Mouse (Mus musculus) limb, embryonic 11.5 days (tissue): ENCODE measurements around the gene Cd44. TPM values are rescaled to one million over a fixed set of nuclear protein-coding genes. Genes with fewer than 3 reads are reported as not detected.

ENCODE experiments used
- ATAC-seq: fragments of 200-750 bp; cut with Nextera tagmentation; 2 replicates; pipeline ENCODE4 v1.8.0; 2017; ENCODE audit warnings: low read depth; ENCODE audit not compliant: insufficient number of reproducible peaks, low FRiP score, low TSS enrichment
- DNase-seq: peaks from one replicate; pipeline ENCODE4 v3.0.0-alpha.2; 2015; ENCODE audit warnings: low spot score
- H3K27ac ChIP-seq: fragments of 300-500 bp; sonication (generic); replicated peaks from 2 replicates; pipeline ENCODE4 v1.5.1; 2014; ENCODE audit warnings: low read depth, mild to moderate bottlenecking, low read length
- H3K27me3 ChIP-seq: fragments of 300-500 bp; sonication (generic); 2 replicates; pipeline ENCODE4 v1.6.1; 2014; ENCODE audit warnings: mild to moderate bottlenecking, low read length, mixed read lengths; ENCODE audit not compliant: control insufficient read depth, insufficient read depth
- H3K36me3 ChIP-seq: fragments of 300-500 bp; sonication (generic); 2 replicates; pipeline ENCODE4 v1.6.1; 2014; ENCODE audit warnings: mild to moderate bottlenecking, low read length, moderate library complexity, mixed read lengths; ENCODE audit not compliant: control insufficient read depth, insufficient read depth
- H3K4me1 ChIP-seq: fragments of 300-500 bp; sonication (generic); 2 replicates; pipeline ENCODE4 v1.6.1; 2014; ENCODE audit warnings: low read length, mixed read lengths; ENCODE audit not compliant: control insufficient read depth, insufficient read depth
- H3K4me2 ChIP-seq: fragments of 300-500 bp; sonication (generic); 2 replicates; pipeline ENCODE4 v1.6.1; 2014; ENCODE audit warnings: low read depth, mild to moderate bottlenecking, moderate library complexity; ENCODE audit not compliant: severe bottlenecking
- H3K4me3 ChIP-seq: fragments of 300-500 bp; sonication (generic); 2 replicates; pipeline ENCODE4 v1.5.1; 2014; ENCODE audit warnings: low read depth, low read length
- H3K9ac ChIP-seq: fragments of 300-500 bp; sonication (generic); 2 replicates; pipeline ENCODE4 v1.6.1; 2014; ENCODE audit warnings: mild to moderate bottlenecking, low read length
- H3K9me3 ChIP-seq: fragments of 300-500 bp; sonication (generic); 2 replicates; pipeline ENCODE4 v1.6.1; 2016; ENCODE audit warnings: low read length; ENCODE audit not compliant: control insufficient read depth
- WGBS: fragments of 180-500 bp; shearing (Covaris S2); extraction: QIAGEN DNeasy Blood & Tissue Kit; methylation state at CpG from one replicate; pipeline ENCODE4 v1.1.7; 2014; 5-methylcytosine and 5-hydroxymethylcytosine counted together
- polyA plus RNA-seq: library from polyadenylated mRNA; unstranded; fragments of >200 nt; fragmentation: Nextera tagmentation; extraction: Ambion mirVana; gene quantifications from 2 replicates; pipeline ENCODE4 v1.2.1, GENCODE M21; 2014

Gene Cd44
- polyA plus RNA-seq, 1 experiment from 2014 or later: 3.6 TPM

DNA sequence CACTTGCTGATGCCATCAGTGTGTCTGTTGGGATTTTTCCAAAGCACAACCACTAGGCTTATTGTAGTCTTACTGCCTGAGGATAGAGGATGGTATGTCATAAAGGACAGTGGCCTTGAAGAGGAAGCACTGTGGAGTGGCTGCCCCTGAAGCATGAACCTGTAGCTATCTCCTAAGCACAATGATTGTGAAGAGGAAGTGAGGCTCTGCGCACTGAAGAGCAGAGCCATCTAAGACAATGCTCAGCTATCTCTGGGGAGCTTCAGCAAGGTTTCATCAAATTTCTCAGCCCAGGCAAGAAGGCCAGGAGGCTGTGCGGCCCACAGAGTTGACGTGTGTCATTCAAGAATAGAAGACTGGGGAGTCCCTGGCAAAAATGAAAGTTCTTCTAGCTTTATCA, 106.4 kb downstream of the Cd44 start:
- no peaks in the 10 kb centered on the region for H3K4me1 ChIP-seq
- H3K9me3 ChIP-seq: no peaks in the 10 kb centered on the region
- no peak overlapping the region for H3K27ac ChIP-seq
- no peak overlapping the region for H3K4me3 ChIP-seq
- no peak overlapping the region for H3K9ac ChIP-seq
- ATAC-seq (no peak), DNase-seq (no peak)
- no peaks in the 10 kb centered on the region for H3K27me3 ChIP-seq
- H3K4me2 ChIP-seq: no peak overlapping the region
- no peaks in the 10 kb centered on the region for H3K36me3 ChIP-seq
- WGBS: 91% methylated on average over 3 of the region's 3 CpGs

DNA sequence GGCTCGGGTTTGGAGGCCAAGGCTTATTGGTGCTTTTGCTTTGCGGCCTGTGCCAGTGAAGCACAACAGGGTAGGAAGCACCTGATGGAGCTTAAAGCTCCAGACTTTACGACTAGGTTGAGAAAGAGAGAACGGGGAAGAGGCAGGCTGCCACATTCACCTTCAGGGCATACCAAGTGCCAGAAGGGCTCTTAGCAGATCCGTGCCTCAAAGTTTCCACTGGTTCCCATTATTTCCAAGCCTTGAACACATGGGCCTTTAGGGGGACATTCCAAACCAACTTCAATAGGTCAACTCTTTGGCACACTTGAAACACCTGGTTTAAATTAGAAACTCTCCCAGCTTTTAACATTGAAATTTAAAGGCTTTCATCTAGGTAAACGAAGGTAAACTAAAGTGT, 108.7 kb downstream of the Cd44 start:
- Histone ChIP-seq H3K9ac (no peak overlapping the region), H3K27ac (no peak overlapping the region), H3K4me2 (no peak overlapping the region), H3K4me3 (no peak overlapping the region), H3K36me3 (no peaks in the 10 kb centered on the region), H3K9me3 (no peaks in the 10 kb centered on the region), H3K4me1 (no peaks in the 10 kb centered on the region), H3K27me3 (no peaks in the 10 kb centered on the region)
- WGBS: 48% methylated on average over 6 of the region's 6 CpGs
- ATAC-seq (no peak), DNase-seq (peak; percentile 27)

DNA sequence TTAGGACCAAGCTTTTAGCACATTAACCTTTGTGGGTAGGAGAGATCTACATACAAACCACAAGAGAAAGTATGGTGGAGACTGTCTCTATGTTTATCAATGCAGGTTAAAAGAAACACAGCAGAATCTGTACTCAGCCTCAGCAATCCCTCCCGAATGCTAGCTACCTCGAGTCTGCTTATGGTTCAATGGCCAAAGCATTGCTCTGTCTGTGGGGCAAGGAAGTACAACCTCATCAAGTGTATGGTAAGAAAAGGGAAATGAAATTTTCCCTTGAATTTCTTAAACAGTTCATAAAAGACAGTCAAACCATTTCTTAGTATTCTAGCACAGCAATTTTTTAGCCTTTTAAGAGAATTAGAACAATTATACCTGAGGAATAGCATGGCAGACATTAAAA, 109.8 kb downstream of the Cd44 start:
- Histone ChIP-seq H3K4me1 (no peaks in the 10 kb centered on the region), H3K27me3 (no peaks in the 10 kb centered on the region), H3K9ac (no peak overlapping the region), H3K9me3 (no peaks in the 10 kb centered on the region), H3K4me2 (no peak overlapping the region), H3K4me3 (no peak overlapping the region), H3K27ac (no peak overlapping the region), H3K36me3 (no peaks in the 10 kb centered on the region)
- no peak for ATAC-seq
- no peak for DNase-seq
- WGBS: 77% methylated on average over 2 of the region's 2 CpGs

DNA sequence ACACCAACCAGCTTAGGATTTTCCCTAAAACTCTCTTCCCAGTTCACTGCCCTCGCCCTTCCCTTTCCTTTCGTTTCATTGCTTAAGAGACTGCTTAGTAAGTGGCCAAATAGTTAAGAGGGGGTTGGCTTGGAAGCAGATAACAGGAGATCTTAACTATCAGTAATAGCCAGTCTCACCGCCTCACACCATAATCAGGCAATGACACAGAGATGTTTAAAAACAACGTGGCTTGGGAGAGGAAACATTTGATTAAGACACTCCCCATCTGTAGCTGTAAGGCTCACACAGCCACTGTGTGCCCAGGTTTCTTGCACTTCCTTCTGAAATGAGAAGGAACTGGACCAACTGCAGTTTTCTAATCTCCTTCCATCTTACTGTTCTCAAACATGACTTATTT, 115.8 kb downstream of the Cd44 start:
- no peak for DNase-seq
- Histone ChIP-seq H3K4me1 (0 out of 2 replicates have a peak, but pooled peaks cover 3% of the 10 kb centered on the region), H3K9me3 (no peaks in the 10 kb centered on the region), H3K27ac (no peak overlapping the region), H3K4me3 (no peak overlapping the region), H3K27me3 (no peaks in the 10 kb centered on the region), H3K9ac (no peak overlapping the region), H3K4me2 (no peak overlapping the region), H3K36me3 (no peaks in the 10 kb centered on the region)
- WGBS: 62% methylated on average over 4 of the region's 4 CpGs
- no peak for ATAC-seq

DNA sequence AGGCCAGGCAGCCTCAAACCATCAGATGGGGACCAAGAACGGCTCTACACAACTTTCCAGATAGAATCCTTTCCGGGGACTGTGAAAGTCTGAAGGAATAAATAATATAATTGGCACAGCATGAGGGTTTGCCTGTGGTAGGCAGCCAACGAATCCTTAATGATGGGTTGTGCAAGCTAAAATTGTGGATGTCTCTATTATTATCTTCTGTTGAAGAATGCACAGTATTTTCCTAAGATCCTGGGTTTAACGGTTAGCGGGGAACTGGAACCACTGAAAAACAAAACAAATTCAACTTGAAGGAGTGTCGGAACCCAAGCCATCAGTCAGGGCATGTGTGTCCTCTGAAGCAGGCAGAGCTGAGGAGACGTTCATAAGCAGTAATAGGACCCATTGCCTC, 118.7 kb downstream of the Cd44 start:
- no peak overlapping the region for H3K4me2 ChIP-seq
- H3K36me3 ChIP-seq: no peaks in the 10 kb centered on the region
- 0 out of 2 replicates have a peak, but pooled peaks cover 3% of the 10 kb centered on the region for H3K4me1 ChIP-seq
- no peaks in the 10 kb centered on the region for H3K9me3 ChIP-seq
- H3K9ac ChIP-seq: no peak overlapping the region
- WGBS: 88% methylated on average over 7 of the region's 7 CpGs
- H3K4me3 ChIP-seq: no peak overlapping the region
- H3K27ac ChIP-seq: no peak overlapping the region
- DNase-seq (no peak), ATAC-seq (no peak)
- H3K27me3 ChIP-seq: no peaks in the 10 kb centered on the region

DNA sequence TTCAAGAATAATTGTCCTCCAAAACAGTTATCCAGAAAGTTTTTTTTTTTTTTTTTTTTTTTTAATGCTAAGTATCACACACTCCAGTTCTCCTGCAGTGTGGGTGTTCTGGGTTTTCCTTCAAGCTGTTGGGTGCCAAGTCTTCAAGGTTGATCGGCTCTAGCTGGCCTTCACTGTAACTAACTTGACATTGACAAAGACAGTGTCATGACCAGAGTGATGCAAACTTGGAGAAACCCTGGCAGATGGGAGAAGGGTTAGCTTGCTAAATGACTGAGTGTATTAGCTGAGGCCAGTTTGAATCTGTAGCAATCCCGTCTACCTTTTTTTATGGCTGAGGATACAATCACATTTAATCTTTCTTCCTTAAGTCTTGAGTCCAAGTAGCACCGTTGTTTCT, 123.3 kb downstream of the Cd44 start:
- no peak for ATAC-seq
- H3K36me3 ChIP-seq: no peaks in the 10 kb centered on the region
- no peak overlapping the region for H3K27ac ChIP-seq
- no peaks in the 10 kb centered on the region for H3K27me3 ChIP-seq
- no peaks in the 10 kb centered on the region for H3K4me1 ChIP-seq
- no peak overlapping the region for H3K4me3 ChIP-seq
- H3K9ac ChIP-seq: no peak overlapping the region
- no peaks in the 10 kb centered on the region for H3K9me3 ChIP-seq
- no peak for DNase-seq
- H3K4me2 ChIP-seq: no peak overlapping the region
- WGBS: 89% methylated on average over 3 of the region's 3 CpGs

DNA sequence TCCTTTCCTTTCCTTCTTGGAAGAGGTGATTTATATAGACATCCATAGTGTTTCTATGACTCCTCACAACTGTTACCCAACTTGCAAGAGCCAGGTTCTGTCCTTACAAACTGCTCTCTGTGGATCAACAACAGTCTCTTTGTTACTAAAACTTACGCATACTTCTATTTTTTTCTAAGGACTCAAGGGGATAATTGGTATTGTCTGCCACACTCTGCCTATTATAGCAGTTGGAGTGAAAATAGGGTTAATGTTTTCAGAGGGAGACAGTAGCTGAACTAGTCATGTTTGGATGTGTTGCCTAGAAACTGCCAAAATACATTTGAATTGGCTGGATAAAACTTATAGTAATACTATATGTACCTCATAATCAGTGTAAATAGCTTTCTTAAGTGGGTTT, 125.9 kb downstream of the Cd44 start:
- Histone ChIP-seq H3K27ac (no peak overlapping the region), H3K4me2 (no peak overlapping the region), H3K4me1 (no peaks in the 10 kb centered on the region), H3K27me3 (no peaks in the 10 kb centered on the region), H3K36me3 (no peaks in the 10 kb centered on the region), H3K4me3 (no peak overlapping the region), H3K9ac (no peak overlapping the region), H3K9me3 (no peaks in the 10 kb centered on the region)
- ATAC-seq (no peak), DNase-seq (no peak)
- 82% methylated on average over 1 of the region's 1 CpGs for WGBS

DNA sequence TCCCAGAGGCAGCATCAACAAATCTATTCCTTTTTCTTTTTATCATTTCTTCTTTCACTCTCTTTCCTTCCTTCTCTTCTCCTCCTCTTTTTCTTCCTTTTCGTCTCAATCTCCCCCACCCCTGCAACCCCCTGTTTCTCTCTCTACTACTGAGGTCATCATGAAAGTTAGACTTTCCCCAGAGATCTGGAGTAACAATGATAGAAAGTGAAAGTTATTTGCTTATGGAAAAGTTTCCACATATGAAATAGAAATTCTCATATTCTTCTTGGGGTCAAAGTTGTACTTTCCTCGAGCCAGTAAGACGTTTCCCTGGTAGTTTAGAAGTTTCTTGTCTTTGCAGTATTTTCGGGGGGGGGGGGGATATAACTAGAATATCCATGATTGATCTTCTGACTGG, 126.8 kb downstream of the Cd44 start:
- no peak for ATAC-seq
- Histone ChIP-seq H3K27me3 (no peaks in the 10 kb centered on the region), H3K4me3 (no peak overlapping the region), H3K36me3 (no peaks in the 10 kb centered on the region), H3K27ac (no peak overlapping the region), H3K4me1 (no peaks in the 10 kb centered on the region), H3K9me3 (no peaks in the 10 kb centered on the region), H3K9ac (no peak overlapping the region), H3K4me2 (no peak overlapping the region)
- 83% methylated on average over 4 of the region's 4 CpGs for WGBS
- DNase-seq: no peak

DNA sequence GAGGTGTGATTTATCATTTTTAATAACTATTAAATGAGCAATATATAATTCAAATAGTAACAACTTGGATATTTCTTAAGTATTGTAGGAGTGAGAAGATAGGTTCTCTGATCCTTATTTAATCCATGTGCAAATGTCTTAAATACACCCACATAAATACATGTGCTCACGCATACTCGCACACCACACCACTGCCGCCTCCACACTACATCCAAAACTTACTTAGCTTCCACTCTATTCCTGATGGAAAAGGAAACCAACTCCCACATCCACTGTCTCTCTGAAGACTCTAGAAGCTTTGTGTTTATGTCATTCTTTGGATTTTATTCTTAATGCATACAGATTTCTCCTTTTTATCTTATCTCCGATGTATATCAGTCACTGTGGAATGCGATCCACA, 129.2 kb downstream of the Cd44 start:
- no peak overlapping the region for H3K4me2 ChIP-seq
- H3K36me3 ChIP-seq: no peaks in the 10 kb centered on the region
- 96% methylated on average over 5 of the region's 5 CpGs for WGBS

More for the DNA sequence above, 129.2 kb downstream of the Cd44 start:
- Histone ChIP-seq H3K27ac (no peak overlapping the region), H3K4me3 (no peak overlapping the region), H3K27me3 (no peaks in the 10 kb centered on the region), H3K4me1 (no peaks in the 10 kb centered on the region), H3K9ac (no peak overlapping the region), H3K9me3 (no peaks in the 10 kb centered on the region)
- DNase-seq (no peak), ATAC-seq (no peak)
